9 mouse cellular contexts compared by ENCODE assay signal in the genomic region with DNA sequence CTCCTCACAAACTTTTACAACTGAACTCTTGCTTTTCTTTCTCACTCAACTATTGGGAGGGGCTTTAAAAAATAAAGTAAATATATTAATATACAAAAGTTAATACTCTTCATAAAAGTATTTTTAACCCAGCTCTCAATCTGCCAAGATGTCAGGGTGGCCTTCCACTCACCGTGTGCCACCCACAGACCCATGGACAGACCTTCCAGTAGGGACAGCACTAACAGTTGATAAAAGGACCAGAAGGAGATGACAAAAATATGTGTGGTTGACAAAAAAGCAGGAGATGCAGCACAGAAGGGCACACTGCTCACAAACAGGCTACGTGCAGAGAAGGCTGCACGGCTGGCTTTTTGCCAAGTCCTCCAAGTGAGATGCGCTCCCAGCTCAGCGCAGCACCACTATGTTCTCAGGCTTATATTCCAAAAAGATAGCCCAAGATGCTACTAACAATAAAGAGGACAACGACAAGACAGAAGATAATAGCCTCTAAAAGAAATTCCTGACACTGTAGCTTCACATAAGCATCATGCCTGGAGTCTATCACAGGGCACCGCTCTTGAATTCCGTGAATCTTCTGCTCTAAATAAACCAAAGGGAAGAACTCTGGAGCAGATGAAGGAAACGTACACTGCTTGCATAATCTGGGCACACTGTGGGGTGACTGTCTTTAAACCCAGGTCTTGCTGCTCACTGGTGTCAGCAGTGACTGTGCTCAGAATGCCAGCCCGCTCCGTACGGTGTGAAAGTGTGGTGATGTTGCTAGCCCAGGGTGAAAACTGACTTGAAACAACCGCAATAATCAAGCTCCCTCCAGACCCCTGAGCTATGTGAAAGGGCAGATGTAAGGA.
DNase-seq lines count a peak whose midpoint lies in the region; ATAC-seq and TF ChIP-seq lines count a peak whose summit lies in the region.
"Had no signal": no experiment of that assay in that cellular context is flagged by ENCODE, and none has a peak within 500 bp of the region (broad histone marks: within the 10 kb centered on the region; RNA-seq: fewer than 3 reads in every experiment).

No protein-coding gene starts in this region.

- 48% methylated on average over 13 of the region's 13 CpGs for WGBS in hindbrain, postnatal 0 days
- WGBS in hindbrain, embryonic 12.5 days: 74% methylated on average over 13 of the region's 13 CpGs
- 58% methylated on average over 13 of the region's 13 CpGs for WGBS in stomach, embryonic 16.5 days
- WGBS in kidney, embryonic 16.5 days: 73% methylated on average over 13 of the region's 13 CpGs

- H3K36me3 ChIP-seq in hindbrain, postnatal 0 days (ENCODE audit: insufficient read depth, low read length): no peaks in the 10 kb centered on the region
- H3K36me3 ChIP-seq in hindbrain, embryonic 12.5 days: no peaks in the 10 kb centered on the region
- no peaks in the 10 kb centered on the region for H3K36me3 ChIP-seq in stomach, embryonic 16.5 days (ENCODE audit: control insufficient read depth, insufficient read depth, low read length)
- no peaks in the 10 kb centered on the region for H3K36me3 ChIP-seq in kidney, embryonic 16.5 days (ENCODE audit: insufficient read depth, low read length)
- H3K36me3 ChIP-seq: liver, embryonic 13.5 days had no signal

- no peak overlapping the region for H3K4me3 ChIP-seq in hindbrain, postnatal 0 days (ENCODE audit: low read length)
- H3K4me3 ChIP-seq in hindbrain, embryonic 12.5 days: no peak overlapping the region
- no peak overlapping the region for H3K4me3 ChIP-seq in stomach, embryonic 16.5 days (replicated peaks; ENCODE audit: low read length)
- no peak overlapping the region for H3K4me3 ChIP-seq in kidney, embryonic 16.5 days (ENCODE audit: low read length)
- H3K4me3 ChIP-seq: liver, embryonic 13.5 days had no signal

- no peak for ATAC-seq in hindbrain, postnatal 0 days
- ATAC-seq in hindbrain, embryonic 12.5 days (ENCODE audit: low FRiP score): no peak
- ATAC-seq in granulocyte monocyte progenitor cell, adult 5-6 weeks (replicated peaks; ENCODE audit: poor library complexity, severe bottlenecking): 0 out of 2 replicates have a peak, but pooled peaks have one; percentile 30
- ATAC-seq in stomach, embryonic 16.5 days (ENCODE audit: insufficient read depth, low FRiP score): no peak
- ATAC-seq in kidney, embryonic 16.5 days (ENCODE audit: low FRiP score, low TSS enrichment): no peak

- H3K4me2 ChIP-seq in hindbrain, postnatal 0 days (ENCODE audit: low read depth, low read length): no peak overlapping the region
- no peak overlapping the region for H3K4me2 ChIP-seq in hindbrain, embryonic 12.5 days (replicated peaks)
- H3K4me2 ChIP-seq in stomach, embryonic 16.5 days (ENCODE audit: low read depth, low read length): no peak overlapping the region
- H3K4me2 ChIP-seq in kidney, embryonic 16.5 days (replicated peaks; ENCODE audit: low read depth, low read length): no peak overlapping the region
- H3K4me2 ChIP-seq: liver, embryonic 13.5 days had no signal

- no peak for TF ChIP-seq CTCF in hindbrain, postnatal 0 days (IDR thresholded peaks at IDR 0.05; ENCODE audit: low read depth)

- H3K27me3 ChIP-seq in hindbrain, postnatal 0 days (ENCODE audit: insufficient read depth, low read length): no peaks in the 10 kb centered on the region
- H3K27me3 ChIP-seq in hindbrain, embryonic 12.5 days: no peaks in the 10 kb centered on the region
- no peaks in the 10 kb centered on the region for H3K27me3 ChIP-seq in stomach, embryonic 16.5 days (ENCODE audit: control insufficient read depth, insufficient read depth, low read length)
- H3K27me3 ChIP-seq in kidney, embryonic 16.5 days (ENCODE audit: insufficient read depth, low read length): no peaks in the 10 kb centered on the region
- H3K27me3 ChIP-seq: liver, embryonic 13.5 days had no signal

- no peak overlapping the region for H3K27ac ChIP-seq in hindbrain, postnatal 0 days
- H3K27ac ChIP-seq in hindbrain, embryonic 12.5 days: no peak overlapping the region
- peak overlapping the region; percentile 34; the same call in 1 of the 2 replicates for H3K27ac ChIP-seq in stomach, embryonic 16.5 days (ENCODE audit: low read length)
- H3K27ac ChIP-seq in kidney, embryonic 16.5 days (ENCODE audit: low read length): no peak overlapping the region
- H3K27ac ChIP-seq: liver, embryonic 13.5 days had no signal

- no peak overlapping the region for H3K9ac ChIP-seq in hindbrain, postnatal 0 days (replicated peaks; ENCODE audit: low read length)
- H3K9ac ChIP-seq in hindbrain, embryonic 12.5 days: no peak overlapping the region
- no peak overlapping the region for H3K9ac ChIP-seq in stomach, embryonic 16.5 days (ENCODE audit: low read length)
- no peak overlapping the region for H3K9ac ChIP-seq in kidney, embryonic 16.5 days (replicated peaks; ENCODE audit: low read length)
- H3K9ac ChIP-seq: liver, embryonic 13.5 days had no signal

- peaks cover 16% of the 10 kb centered on the region; the same call in 1 of the 2 replicates for H3K4me1 ChIP-seq in hindbrain, postnatal 0 days (ENCODE audit: insufficient read depth, low read length)
- peaks cover 21% of the 10 kb centered on the region for H3K4me1 ChIP-seq in hindbrain, embryonic 12.5 days
- H3K4me1 ChIP-seq in stomach, embryonic 16.5 days (ENCODE audit: control insufficient read depth, insufficient read depth, low read length): peaks cover 42% of the 10 kb centered on the region
- peaks cover 25% of the 10 kb centered on the region for H3K4me1 ChIP-seq in kidney, embryonic 16.5 days (ENCODE audit: insufficient read depth, low read length)
- H3K4me1 ChIP-seq: liver, embryonic 13.5 days had no signal

- DNase-seq in hindbrain, postnatal 0 days (ENCODE audit: low spot score): peak; percentile 79
- peak; percentile 70 for DNase-seq in right cerebral cortex, postnatal 4 days
- DNase-seq in right cerebral cortex, adult 18-20 months: no peak
- DNase-seq in urinary bladder, adult 18-20 months (ENCODE audit: low spot score in 2 of 2): no peak
- DNase-seq: liver, embryonic 13.5 days had no signal

- no peaks in the 10 kb centered on the region for H3K9me3 ChIP-seq in hindbrain, postnatal 0 days (ENCODE audit: low read length)
- no peaks in the 10 kb centered on the region for H3K9me3 ChIP-seq in hindbrain, embryonic 12.5 days (replicated peaks)
- H3K9me3 ChIP-seq in stomach, embryonic 16.5 days (replicated peaks; ENCODE audit: control insufficient read depth, low read length): no peaks in the 10 kb centered on the region
- H3K9me3 ChIP-seq in kidney, embryonic 16.5 days (ENCODE audit: low read length): no peaks in the 10 kb centered on the region
- H3K9me3 ChIP-seq: liver, embryonic 13.5 days had no signal

Comparison
In these comparisons a context has a peak if more than half of its experiments do, and no peak if none do; other contexts are left out.
1. DNase-seq: peak in hindbrain, postnatal 0 days (single experiment) and right cerebral cortex, postnatal 4 days (single experiment); none in right cerebral cortex, adult 18-20 months (single experiment) and urinary bladder, adult 18-20 months (0 of 2).